Mouse (Mus musculus): ENCODE data around the gene Wwp2. TPM values are rescaled to one million over a fixed set of nuclear protein-coding genes. Genes with fewer than 3 reads are reported as not detected.

Gene Wwp2
- 10 to 100 TPM; 59.1 to 81.0 TPM for polyA plus RNA-seq (2012; fragmentation: generic; extraction: Trizol)

DNA sequence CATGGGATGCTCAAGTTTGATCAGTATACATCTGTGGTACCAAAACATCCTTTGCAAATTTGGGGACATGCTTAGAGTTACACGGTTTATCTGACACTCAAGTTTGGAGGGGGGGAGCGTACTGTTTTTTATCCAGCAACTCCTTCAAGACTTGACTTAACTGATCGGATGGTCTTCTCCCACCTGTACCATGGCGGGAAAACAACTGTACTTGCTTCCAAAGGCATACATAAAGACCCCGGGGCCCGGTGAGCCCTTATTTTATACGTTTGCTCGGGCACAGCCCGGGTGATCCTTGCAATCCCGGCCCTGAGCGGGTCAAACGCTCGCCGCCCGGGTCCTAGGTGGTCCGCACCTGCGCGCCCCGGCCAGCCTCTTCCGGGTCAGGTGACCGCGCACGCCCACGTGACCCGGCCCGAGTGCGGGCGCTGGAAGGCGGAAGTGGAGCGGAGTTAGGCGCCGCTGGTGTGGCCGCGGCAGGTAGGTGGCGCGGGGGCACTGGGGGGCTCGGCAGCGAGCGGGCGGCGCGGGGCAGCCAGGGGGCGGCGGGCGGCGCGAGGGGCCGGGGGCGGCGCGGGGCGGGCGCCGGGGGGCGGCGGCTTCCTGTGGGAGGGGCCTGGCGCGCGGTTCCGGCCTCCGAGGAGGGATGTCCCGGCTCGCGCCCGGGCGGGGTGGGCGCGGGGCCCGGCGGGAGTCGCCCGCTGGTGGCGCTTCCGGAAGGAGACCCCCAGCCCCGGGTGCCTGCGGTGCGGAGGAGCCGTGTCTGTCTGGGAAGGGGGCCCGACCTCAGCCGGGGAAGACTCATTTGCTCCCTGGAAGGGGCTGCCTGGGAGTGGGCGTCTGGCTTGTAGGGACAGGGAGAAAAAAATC lies at the start of gene Wwp2:
Gene Wwp2, plus strand, starts transcription at position 404 of the 870 bp plus-strand sequence.

DNA sequence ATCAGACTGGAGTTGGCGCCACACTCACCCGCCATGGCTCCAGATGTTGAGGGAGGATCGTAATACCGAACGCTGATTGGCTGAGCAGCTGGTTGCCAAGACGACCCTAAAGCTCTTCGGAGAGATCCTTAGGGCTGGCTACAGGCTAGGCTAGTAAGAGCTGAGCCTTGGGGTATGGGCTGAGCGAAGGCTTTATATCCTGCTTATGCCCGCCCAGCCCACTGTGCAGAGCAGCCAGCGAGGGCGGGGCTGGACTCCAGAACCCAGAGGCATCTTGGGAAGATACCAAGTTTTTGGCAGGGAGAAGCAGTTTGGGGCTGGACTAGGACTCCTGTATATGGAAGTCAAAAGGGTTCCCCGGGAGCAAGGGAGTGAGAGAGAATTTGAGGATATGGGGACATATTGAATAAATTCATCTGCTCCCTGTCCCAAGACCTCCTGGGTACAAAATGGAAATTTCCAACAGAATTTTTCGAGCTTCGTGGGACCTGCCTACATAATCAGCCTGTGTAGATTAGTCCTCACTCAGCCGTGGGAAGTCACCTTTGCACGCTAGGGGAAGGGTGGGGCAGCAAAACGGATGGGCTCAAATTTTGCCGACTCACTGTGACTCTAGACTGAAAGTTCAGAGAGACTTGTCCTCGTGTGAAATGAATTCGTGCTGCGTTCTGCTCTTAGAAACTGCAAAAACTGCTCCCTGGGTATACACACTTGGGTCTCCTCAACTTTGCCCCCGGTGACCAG lies 33.0 kb upstream of the Wwp2 start, which contains the start of gene Nqo1:
Gene Nqo1, minus strand, starts transcription at position 169 of the 744 bp plus-strand sequence.

DNA sequence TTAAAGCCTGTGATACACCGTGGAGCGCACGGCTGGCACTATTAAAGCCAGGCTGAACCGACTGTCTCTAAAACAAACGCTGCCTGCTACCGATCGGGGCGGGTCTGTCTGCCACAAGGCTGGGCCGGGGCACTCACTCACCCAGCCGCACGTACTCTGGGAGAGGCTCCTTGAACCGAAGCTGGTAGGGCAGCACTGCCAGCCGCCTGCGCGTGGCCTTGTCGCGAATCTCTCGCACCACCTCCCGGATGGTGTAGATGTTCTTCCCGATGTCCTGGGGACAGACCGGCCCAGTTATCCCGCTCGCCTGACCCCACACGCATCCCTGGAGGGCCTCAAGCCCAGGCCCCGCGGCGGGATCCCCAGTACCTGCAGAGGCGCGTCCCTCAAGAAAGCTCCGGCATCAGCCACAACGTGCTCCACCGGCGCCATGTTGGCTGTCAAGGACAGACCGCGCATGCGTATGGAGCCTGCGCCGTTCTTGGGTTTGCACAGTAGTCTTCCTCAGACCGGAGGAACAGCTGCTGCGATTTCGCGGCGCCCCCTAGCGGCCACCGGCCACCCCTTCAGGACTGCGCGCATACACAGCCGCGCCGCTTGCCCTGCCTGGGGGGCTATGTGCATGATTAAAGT lies 11.5 kb upstream of the Wwp2 start, which contains the start of gene Nob1:
Gene Nob1, minus strand, starts transcription at position 455 of the 633 bp plus-strand sequence.

DNA sequence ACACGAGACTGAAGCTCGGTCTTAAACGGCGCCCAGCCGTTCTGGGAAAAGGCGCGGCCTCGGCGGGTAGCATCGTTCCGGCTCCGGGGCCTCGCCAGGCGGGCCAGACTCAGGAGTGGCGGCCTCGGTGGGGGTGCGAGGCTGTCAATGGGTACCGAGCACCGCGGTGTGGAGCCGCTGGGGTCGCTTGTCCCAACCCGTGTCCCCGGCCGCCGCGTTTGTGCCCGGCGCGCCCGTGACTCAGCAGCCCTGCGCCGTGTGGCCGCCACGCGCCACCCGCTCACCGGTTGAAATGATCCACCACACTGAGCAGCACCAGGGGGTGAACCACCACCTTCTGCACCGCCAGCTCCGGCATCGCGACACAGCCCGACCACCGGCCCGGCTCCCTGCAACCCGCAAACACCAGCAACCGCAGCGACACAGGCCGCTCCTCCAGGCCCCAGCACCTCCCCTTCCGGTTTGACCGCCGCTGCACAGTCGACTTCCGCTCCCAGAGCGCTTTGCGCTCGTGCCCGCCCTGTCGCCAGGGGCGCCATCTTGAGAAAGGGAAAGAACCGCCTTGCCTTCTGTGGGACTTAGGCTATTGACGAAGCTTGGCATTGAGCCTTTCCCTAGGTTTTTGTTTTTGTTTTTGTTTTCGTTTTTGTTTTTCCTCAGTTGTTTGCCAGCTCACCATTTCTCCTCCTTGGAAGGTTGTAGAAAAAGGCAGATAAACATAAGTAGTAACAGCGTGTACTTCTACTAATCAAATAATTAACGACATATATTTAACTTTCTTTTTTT lies 152.0 kb downstream of the Wwp2 start, which contains the start of gene Psmd7:
Gene Psmd7, minus strand, starts transcription at position 470 of the 786 bp plus-strand sequence.

Other genes with a start within 250 kb of the Wwp2 start
- gene Nfat5, start 142.9 kb upstream of the Wwp2 start, polyA plus RNA-seq (2012; fragmentation: generic; extraction: Trizol), result 10 to 100 TPM in 1 of 2 experiments, under 1 TPM in 1; 0.66 to 10.1 TPM
- 10 to 100 TPM; 35.6 to 61.8 TPM for gene Nqo1, start 33.2 kb upstream of the Wwp2 start, polyA plus RNA-seq (2012; fragmentation: generic; extraction: Trizol)
- gene Nob1, start 11.3 kb upstream of the Wwp2 start, polyA plus RNA-seq (2012; fragmentation: generic; extraction: Trizol), result 10 to 100 TPM; 37.3 to 38.0 TPM
- 100 to 1,000 TPM in 1 of 2 experiments, 10 to 100 TPM in 1; 93.4 to 132 TPM for gene Psmd7, start 152.1 kb downstream of the Wwp2 start, polyA plus RNA-seq (2012; fragmentation: generic; extraction: Trizol)

Measured in C3H10T1/2 (cell line).